ENCODE assay signal across 9 mouse cellular contexts in genomic region chr11:75346556-75347187, GRCm38 (mm10). TPM values are rescaled to one million over a fixed set of nuclear protein-coding genes. Genes with fewer than 3 reads are reported as not detected.
DNase-seq lines count a peak whose midpoint lies in the region; ATAC-seq and TF ChIP-seq lines count a peak whose summit lies in the region.
"Had no signal": no experiment of that assay in that cellular context is flagged by ENCODE, and none has a peak within 500 bp of the region (broad histone marks: within the 10 kb centered on the region; RNA-seq: fewer than 3 reads in every experiment).

No protein-coding gene starts in this region.

- no peak for ATAC-seq in midbrain, postnatal 0 days (ENCODE audit: low FRiP score)
- ATAC-seq in limb, embryonic 11.5 days (ENCODE audit: insufficient number of reproducible peaks, low FRiP score, low TSS enrichment, low read depth), result no peak
- ATAC-seq in stomach, embryonic 16.5 days (ENCODE audit: insufficient read depth, low FRiP score), result no peak

- WGBS in midbrain, embryonic 10.5 days, result 82% methylated on average over 4 of the region's 4 CpGs
- 51% methylated on average over 3 of the region's 4 CpGs for WGBS in midbrain, postnatal 0 days
- WGBS in limb, embryonic 11.5 days, result 82% methylated on average over 3 of the region's 4 CpGs
- 46% methylated on average over 3 of the region's 4 CpGs for WGBS in stomach, embryonic 16.5 days

- no peak for TF ChIP-seq CTCF in midbrain, postnatal 0 days (IDR thresholded peaks at IDR 0.05)
- TF ChIP-seq CTCF in embryonic fibroblast, embryonic 13.5 days (IDR thresholded peaks at IDR 0.05; ENCODE audit: borderline replicate concordance, insufficient read depth, low read length), result no peak

- no peak overlapping the region for H3K9ac ChIP-seq in midbrain, postnatal 0 days (replicated peaks; ENCODE audit: low read length, poor library complexity, severe bottlenecking)
- no peak overlapping the region for H3K9ac ChIP-seq in limb, embryonic 11.5 days (ENCODE audit: low read length)
- H3K9ac ChIP-seq in stomach, embryonic 16.5 days (ENCODE audit: low read length), result peak overlapping the region; percentile 32; the same call in 1 of the 2 replicates

- peaks cover 26% of the 10 kb centered on the region for H3K36me3 ChIP-seq in midbrain, embryonic 10.5 days
- H3K36me3 ChIP-seq in midbrain, postnatal 0 days (ENCODE audit: insufficient read depth, low read length), result no peaks in the 10 kb centered on the region
- H3K36me3 ChIP-seq in limb, embryonic 11.5 days (ENCODE audit: control insufficient read depth, insufficient read depth, low read length), result no peaks in the 10 kb centered on the region; the same call in 1 of the 2 replicates
- H3K36me3 ChIP-seq in stomach, embryonic 16.5 days (ENCODE audit: control insufficient read depth, insufficient read depth, low read length), result no peaks in the 10 kb centered on the region

- peak overlapping the region; percentile 86 for H3K4me3 ChIP-seq in midbrain, embryonic 10.5 days
- H3K4me3 ChIP-seq in midbrain, postnatal 0 days (ENCODE audit: low read depth, low read length), result no peak overlapping the region
- H3K4me3 ChIP-seq in embryonic fibroblast, embryonic 13.5 days (ENCODE audit: insufficient read depth, low read length), result peak overlapping the region; percentile 22; the same call in 1 of the 2 replicates
- peak overlapping the region; percentile 87; the same call in 1 of the 2 replicates for H3K4me3 ChIP-seq in limb, embryonic 11.5 days (ENCODE audit: low read depth, low read length)
- peak overlapping the region; percentile 74 for H3K4me3 ChIP-seq in stomach, embryonic 16.5 days (replicated peaks; ENCODE audit: low read length)

- no peaks in the 10 kb centered on the region for H3K27me3 ChIP-seq in midbrain, embryonic 10.5 days (ENCODE audit: low read depth, poor library complexity, severe bottlenecking)
- no peaks in the 10 kb centered on the region for H3K27me3 ChIP-seq in midbrain, postnatal 0 days (ENCODE audit: insufficient read depth, low read length)
- H3K27me3 ChIP-seq in limb, embryonic 11.5 days (ENCODE audit: control insufficient read depth, insufficient read depth, low read length), result no peaks in the 10 kb centered on the region
- H3K27me3 ChIP-seq in stomach, embryonic 16.5 days (ENCODE audit: control insufficient read depth, insufficient read depth, low read length), result no peaks in the 10 kb centered on the region

- peaks cover 37% of the 10 kb centered on the region for H3K4me1 ChIP-seq in midbrain, embryonic 10.5 days
- H3K4me1 ChIP-seq in midbrain, postnatal 0 days (ENCODE audit: insufficient read depth, low read length), result no peaks in the 10 kb centered on the region
- no peaks in the 10 kb centered on the region for H3K4me1 ChIP-seq in embryonic fibroblast, embryonic 13.5 days (ENCODE audit: control insufficient read depth, insufficient read depth, low read length)
- H3K4me1 ChIP-seq in limb, embryonic 11.5 days (ENCODE audit: control insufficient read depth, insufficient read depth, low read length), result 0 out of 2 replicates have a peak, but pooled peaks cover 2% of the 10 kb centered on the region
- peaks cover 32% of the 10 kb centered on the region for H3K4me1 ChIP-seq in stomach, embryonic 16.5 days (ENCODE audit: control insufficient read depth, insufficient read depth, low read length)

- H3K9me3 ChIP-seq in midbrain, embryonic 10.5 days (replicated peaks), result no peaks in the 10 kb centered on the region
- no peaks in the 10 kb centered on the region for H3K9me3 ChIP-seq in midbrain, postnatal 0 days (ENCODE audit: low read length)
- H3K9me3 ChIP-seq in limb, embryonic 11.5 days (ENCODE audit: control insufficient read depth, low read length), result no peaks in the 10 kb centered on the region
- H3K9me3 ChIP-seq in stomach, embryonic 16.5 days (replicated peaks; ENCODE audit: control insufficient read depth, low read length), result no peaks in the 10 kb centered on the region

- no peak for DNase-seq in midbrain, embryonic 10.5 days (ENCODE audit: low spot score)
- DNase-seq in midbrain, postnatal 0 days (ENCODE audit: low spot score), result no peak
- DNase-seq in limb, embryonic 11.5 days (ENCODE audit: low spot score), result no peak
- DNase-seq in gastrocnemius, postnatal 25 days, result no peak
- DNase-seq in layer of hippocampus, adult 8-10 months (ENCODE audit: low spot score in 2 of 2), result no peak
- DNase-seq: adrenal gland, postnatal 14 days; thymus, adult 2 months had no signal

- TF ChIP-seq POLR2A in embryonic fibroblast, embryonic 13.5 days (IDR thresholded peaks at IDR 0.05; ENCODE audit: low read depth, low read length), result no peak

- H3K27ac ChIP-seq in midbrain, embryonic 10.5 days (replicated peaks), result no peak overlapping the region
- H3K27ac ChIP-seq in midbrain, postnatal 0 days (ENCODE audit: low read depth, low read length), result no peak overlapping the region
- H3K27ac ChIP-seq in embryonic fibroblast, embryonic 13.5 days (ENCODE audit: insufficient read depth, low read length), result no peak overlapping the region
- H3K27ac ChIP-seq in limb, embryonic 11.5 days (replicated peaks; ENCODE audit: low read depth, low read length), result no peak overlapping the region
- no peak overlapping the region; the same call in 1 of the 2 replicates for H3K27ac ChIP-seq in stomach, embryonic 16.5 days (ENCODE audit: low read length)

- no peak overlapping the region for H3K4me2 ChIP-seq in midbrain, postnatal 0 days (ENCODE audit: low read depth, low read length, poor library complexity, severe bottlenecking)
- no peak overlapping the region for H3K4me2 ChIP-seq in limb, embryonic 11.5 days (ENCODE audit: low read depth, severe bottlenecking)
- H3K4me2 ChIP-seq in stomach, embryonic 16.5 days (ENCODE audit: low read depth, low read length), result peak overlapping the region; percentile 83

RNA-seq across cellular contexts. Expression of gene Rpa1, which starts 1.5 kb away (rescaled TPM):
- polyA plus RNA-seq in midbrain, embryonic 10.5 days (2016; fragmentation: Nextera tagmentation; extraction: Ambion mirVana), result 179 and 197 TPM in 2 replicates
- 35.9 and 47.6 TPM in 2 replicates for total RNA-seq in midbrain, postnatal 0 days (2014; rRNA removed)
- 43.8 TPM in 2 replicates for polyA plus RNA-seq in midbrain, postnatal 0 days (2015; fragmentation: Nextera tagmentation; extraction: Ambion mirVana)
- polyA plus RNA-seq in embryonic fibroblast, embryonic 13.5 days (2011; ENCODE audit: insufficient read length, low read depth, missing spikeins), result 98.3 and 104 TPM in 2 replicates
- 151 and 154 TPM in 2 replicates for polyA plus RNA-seq in limb, embryonic 11.5 days (2014; fragmentation: Nextera tagmentation; extraction: Ambion mirVana)
- polyA plus RNA-seq in stomach, embryonic 16.5 days (2015; fragmentation: Nextera tagmentation; extraction: Ambion mirVana), result 111 and 112 TPM in 2 replicates
- 10 to 100 TPM; 54.8 to 57.9 TPM for total RNA-seq in gastrocnemius, postnatal 25 days (2021)
- total RNA-seq in layer of hippocampus, adult 8-10 months (2022), result 10 to 100 TPM; 61.7 to 67.5 (median 66.1) TPM

RNA-seq across cellular contexts. Expression of gene Smyd4, which starts 1.6 kb away (rescaled TPM):
- 17.5 and 19.5 TPM in 2 replicates for polyA plus RNA-seq in midbrain, embryonic 10.5 days (2016; fragmentation: Nextera tagmentation; extraction: Ambion mirVana)
- 11.0 and 16.7 TPM in 2 replicates for total RNA-seq in midbrain, postnatal 0 days (2014; rRNA removed)
- polyA plus RNA-seq in midbrain, postnatal 0 days (2015; fragmentation: Nextera tagmentation; extraction: Ambion mirVana), result 15.2 and 16.8 TPM in 2 replicates
- polyA plus RNA-seq in embryonic fibroblast, embryonic 13.5 days (2011; ENCODE audit: insufficient read length, low read depth, missing spikeins), result 6.5 and 7.3 TPM in 2 replicates
- 14.3 and 15.2 TPM in 2 replicates for polyA plus RNA-seq in limb, embryonic 11.5 days (2014; fragmentation: Nextera tagmentation; extraction: Ambion mirVana)
- 8.1 and 9.8 TPM in 2 replicates for polyA plus RNA-seq in stomach, embryonic 16.5 days (2015; fragmentation: Nextera tagmentation; extraction: Ambion mirVana)
- 1 to 10 TPM; 2.5 to 4.4 TPM for total RNA-seq in gastrocnemius, postnatal 25 days (2021)
- 10 to 100 TPM; 15.0 to 23.6 (median 19.6) TPM for total RNA-seq in layer of hippocampus, adult 8-10 months (2022)
